Mouse (Mus musculus): ENCODE measurements around the gene Cox5b. TPM values are rescaled to one million over a fixed set of nuclear protein-coding genes. Genes with fewer than 3 reads are reported as not detected.
"Not testable (repeated sequence)": the region's sequence is repeated elsewhere in the genome, so short reads cannot be mapped to it uniquely, and the experiment has no call there.

The Cox5b gene
- polyA plus RNA-seq (2012; rRNA removed): 760 and 804 TPM in 2 replicates

DNA sequence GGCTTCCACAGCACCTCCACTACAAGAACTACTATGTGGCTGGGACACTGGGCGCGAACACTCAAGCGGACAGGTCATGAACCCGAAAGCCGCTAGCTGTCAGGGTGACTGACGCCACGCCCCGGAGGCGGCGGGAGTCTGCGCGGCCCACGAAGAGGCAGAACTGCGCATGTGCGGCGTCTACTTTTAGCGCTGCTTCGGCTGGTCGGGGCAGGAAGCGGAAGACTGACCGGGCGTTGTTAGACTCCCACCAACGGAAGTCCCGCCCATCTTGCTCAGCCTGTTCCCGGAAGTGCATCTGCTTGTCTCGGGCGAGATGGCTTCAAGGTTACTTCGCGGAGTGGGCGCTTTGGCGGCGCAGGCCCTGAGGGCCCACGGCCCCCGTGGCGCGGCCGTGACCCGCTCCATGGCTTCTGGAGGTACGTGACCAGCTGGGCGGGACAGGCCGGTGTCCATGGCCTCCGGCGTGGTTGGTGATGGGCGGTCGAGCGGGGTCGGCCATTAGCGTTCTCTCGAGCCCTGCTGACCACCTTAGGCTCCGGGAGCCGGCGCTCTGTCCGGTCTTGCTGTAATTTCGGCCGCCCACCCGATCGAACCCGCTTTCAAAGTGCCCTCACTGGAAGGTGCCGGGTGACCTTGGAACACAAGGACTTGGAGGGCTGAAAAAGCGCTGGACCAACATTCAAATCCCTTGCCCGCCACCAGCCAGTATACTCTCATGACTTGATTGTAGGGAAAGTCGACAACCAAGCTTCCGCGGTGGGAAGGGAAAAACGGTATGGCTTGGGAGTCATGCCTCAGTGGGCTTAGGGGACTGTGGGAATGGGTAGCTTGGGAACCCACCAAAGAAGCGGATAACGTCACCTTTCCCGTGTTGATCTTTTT lies at the start of gene Cox5b:
Gene Cox5b (plus strand): TSS at position 179 of the 885 bp plus-strand sequence.
- DNase-seq (ENCODE audit: low read depth, low spot score): peak; percentile 97
- under 1% methylated on average over 68 of the region's 68 CpGs for WGBS

GRCm38 (mm10) chr1:36643957-36644614 lies 47.2 kb upstream of the Cox5b start:
- no peak for DNase-seq (ENCODE audit: low read depth, low spot score)
- WGBS: 73% methylated on average over 7 of the region's 7 CpGs

DNA sequence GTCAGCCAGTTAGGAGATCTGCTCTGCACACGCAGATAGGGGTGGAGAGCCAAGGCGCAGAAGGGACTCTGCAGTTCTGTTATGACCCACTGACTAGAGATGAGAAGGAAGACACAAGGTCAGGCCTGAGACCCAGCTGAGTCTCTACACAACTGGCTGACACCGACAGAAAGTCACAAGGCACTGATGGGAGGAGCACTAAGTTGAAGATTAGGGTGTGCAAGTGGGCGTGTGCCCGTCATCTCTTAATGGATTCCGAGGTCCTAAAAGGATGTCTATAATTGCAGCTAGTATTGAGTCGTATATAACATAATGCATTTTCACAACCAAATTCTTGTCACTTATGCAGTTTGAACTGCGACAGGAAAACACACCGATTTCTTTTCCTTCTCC lies 46.6 kb upstream of the Cox5b start:
- no peak for DNase-seq (ENCODE audit: low read depth, low spot score)
- WGBS: 63% methylated on average over 9 of the region's 9 CpGs

- DNase-seq (ENCODE audit: low read depth, low spot score): no peak
- 95% methylated on average over 3 of the region's 3 CpGs for WGBS
Observed at GRCm38 (mm10) chr1:36646285-36646684, 45.0 kb upstream of the Cox5b start.

DNA sequence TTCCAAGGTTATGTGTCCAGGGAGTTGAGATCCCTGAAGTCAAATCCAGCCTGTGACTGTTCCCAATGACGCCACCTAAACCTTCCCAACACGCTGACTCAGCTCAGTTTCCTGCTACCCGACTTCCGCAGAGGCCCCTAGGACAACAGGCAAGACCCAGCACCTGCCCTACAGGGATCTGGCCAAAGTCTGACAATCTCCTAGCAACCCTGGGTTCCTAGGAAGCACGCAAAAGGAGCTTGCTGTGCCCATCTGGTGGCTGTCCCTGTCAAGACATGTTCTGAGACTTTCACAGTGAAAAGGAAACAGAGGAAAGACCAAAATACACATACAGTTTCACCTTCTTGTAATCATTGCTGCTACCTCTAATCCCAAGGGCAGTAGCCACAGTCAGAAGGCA lies 43.6 kb upstream of the Cox5b start:
- WGBS: 27% methylated on average over 5 of the region's 5 CpGs
- DNase-seq (ENCODE audit: low read depth, low spot score): peak; percentile 18

DNA sequence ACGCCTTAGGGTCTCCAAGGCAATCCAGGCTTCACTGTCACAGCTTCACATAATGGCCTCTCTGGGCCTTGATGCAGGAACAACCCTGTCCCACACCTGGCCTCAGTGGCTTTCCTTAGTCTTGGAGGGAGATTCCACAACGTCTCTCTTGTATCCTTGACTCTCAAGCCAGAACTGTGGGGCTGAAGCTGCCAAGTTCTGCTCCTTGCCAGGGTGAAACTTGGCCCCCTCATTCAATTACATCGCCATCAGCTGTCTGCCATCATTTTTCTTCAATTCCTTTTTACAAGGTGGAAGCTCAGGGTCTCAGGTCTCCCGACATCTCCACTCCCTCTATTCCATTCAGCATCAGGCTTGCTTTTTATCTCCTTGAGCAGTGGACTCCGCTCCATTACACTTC lies 36.2 kb upstream of the Cox5b start:
- whole genome bisulfite sequencing: 91% methylated on average over 5 of the region's 5 CpGs
- no peak for DNase-seq (ENCODE audit: low read depth, low spot score)

GRCm38 (mm10) chr1:36656233-36656632 lies 35.0 kb upstream of the Cox5b start:
- no peak for DNase-seq (ENCODE audit: low read depth, low spot score)
- WGBS: 85% methylated on average over 3 of the region's 3 CpGs

- DNase-seq (ENCODE audit: low read depth, low spot score): no peak
- 78% methylated on average over 4 of the region's 4 CpGs for WGBS
Observed at GRCm38 (mm10) chr1:36657658-36658415, 33.4 kb upstream of the Cox5b start.

- no peak for DNase-seq (ENCODE audit: low read depth, low spot score)
Observed at GRCm38 (mm10) chr1:36658621-36659399, 32.4 kb upstream of the Cox5b start.

GRCm38 (mm10) chr1:36664457-36664856 lies 26.8 kb upstream of the Cox5b start:
- no peak for DNase-seq (ENCODE audit: low read depth, low spot score)
- WGBS: 36% methylated on average over 4 of the region's 4 CpGs

More at GRCm38 (mm10) chr1:36658621-36659399, 32.4 kb upstream of the Cox5b start:
- WGBS: 60% methylated on average over 7 of the region's 7 CpGs

GRCm38 (mm10) chr1:36665165-36665723 lies 26.0 kb upstream of the Cox5b start:
- WGBS: 86% methylated on average over 11 of the region's 11 CpGs
- DNase-seq (ENCODE audit: low read depth, low spot score): no peak

GRCm38 (mm10) chr1:36665934-36666333 lies 25.3 kb upstream of the Cox5b start:
- DNase-seq (ENCODE audit: low read depth, low spot score): no peak
- 52% methylated on average over 4 of the region's 4 CpGs for WGBS

DNA sequence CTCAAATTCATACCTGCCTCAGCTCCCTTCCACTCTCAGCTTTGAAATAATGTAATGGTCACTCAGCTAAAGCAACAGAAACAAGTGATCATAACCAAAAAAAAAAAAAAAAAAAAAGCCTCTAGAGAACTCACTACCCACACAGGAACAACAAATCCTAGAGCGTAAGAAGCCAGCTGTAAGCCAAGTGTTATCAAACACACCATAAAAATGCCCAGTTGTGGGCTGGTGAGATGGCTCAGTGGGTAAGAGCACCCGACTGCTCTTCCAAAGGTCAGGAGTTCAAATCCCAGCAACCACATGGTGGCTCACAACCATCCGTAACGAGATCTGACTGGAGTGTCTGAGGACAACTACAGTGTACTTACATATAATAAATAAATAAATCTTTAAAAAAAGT lies 23.2 kb upstream of the Cox5b start:
- not testable (repeated sequence) for DNase-seq (ENCODE audit: low read depth, low spot score)
- 51% methylated on average over 4 of the region's 4 CpGs for WGBS

DNA sequence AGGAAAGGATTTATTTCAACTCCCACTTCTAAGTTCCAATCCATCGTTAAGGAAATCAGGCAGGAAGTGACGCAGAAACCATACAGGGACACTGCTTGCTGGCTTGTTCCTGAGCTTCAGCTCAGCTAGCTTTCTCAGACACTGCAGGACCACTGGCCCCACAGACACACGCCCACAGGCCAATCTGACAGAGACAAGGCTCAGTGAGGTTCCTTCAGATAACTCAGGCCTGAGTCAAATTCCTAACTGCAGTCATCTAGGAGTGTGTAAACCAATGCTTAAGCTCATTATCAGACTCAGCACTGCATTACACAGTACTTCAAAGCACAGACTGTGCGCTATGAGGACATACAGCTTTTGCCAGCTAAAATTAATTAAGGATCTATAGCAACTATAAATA lies 21.0 kb upstream of the Cox5b start:
- WGBS: 83% methylated on average over 4 of the region's 4 CpGs
- no peak for DNase-seq (ENCODE audit: low read depth, low spot score)

DNA sequence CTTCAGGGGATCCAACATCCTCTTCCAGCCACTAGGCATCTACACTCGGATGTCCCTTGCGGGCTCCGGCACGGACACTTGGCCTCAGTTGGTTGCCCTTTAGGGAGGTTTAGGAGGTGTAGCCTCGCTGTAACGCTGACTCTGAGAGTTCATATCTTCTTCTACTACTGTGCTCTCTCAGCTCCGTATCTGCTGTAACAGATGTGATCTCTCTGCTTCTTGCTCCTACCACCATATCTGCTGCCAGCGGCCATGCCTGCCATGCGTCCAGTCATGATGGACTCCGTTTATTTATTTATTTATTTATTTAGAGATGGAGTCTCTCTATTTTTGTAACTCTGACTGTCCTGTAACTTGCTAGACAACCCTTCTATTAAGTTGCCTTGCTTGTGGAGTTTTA lies 20.0 kb upstream of the Cox5b start:
- WGBS: 90% methylated on average over 10 of the region's 10 CpGs
- no peak for DNase-seq (ENCODE audit: low read depth, low spot score)

- WGBS: 53% methylated on average over 16 of the region's 16 CpGs
- DNase-seq (ENCODE audit: low read depth, low spot score): no peak
Observed at GRCm38 (mm10) chr1:36672648-36673350, 18.4 kb upstream of the Cox5b start.

DNA sequence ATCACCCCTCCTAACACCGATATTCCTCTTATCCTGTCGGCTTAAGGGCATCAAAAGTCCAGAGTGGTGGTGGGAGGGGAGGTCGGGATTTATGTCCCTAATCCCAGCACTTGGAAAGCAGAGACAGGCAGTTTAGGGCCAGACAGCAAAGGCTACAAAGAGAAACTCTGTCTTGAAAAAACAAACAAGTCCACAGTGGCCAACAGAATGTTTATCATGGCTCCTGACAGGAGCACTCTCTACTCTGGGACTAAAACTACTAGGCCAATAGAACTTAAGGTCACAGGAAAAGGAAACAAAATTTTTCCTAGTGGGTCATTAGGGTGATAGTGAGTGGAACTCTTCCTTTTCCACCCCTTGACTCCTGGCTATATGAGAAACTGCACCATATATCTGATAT lies 16.3 kb upstream of the Cox5b start:
- DNase-seq (ENCODE audit: low read depth, low spot score): no peak
- WGBS: 34% methylated on average over 3 of the region's 3 CpGs

- WGBS: 77% methylated on average over 7 of the region's 7 CpGs
- DNase-seq (ENCODE audit: low read depth, low spot score): no peak
Observed at GRCm38 (mm10) chr1:36680893-36681292, 10.4 kb upstream of the Cox5b start.

All from large intestine, adult 2 months (tissue).